Mouse (Mus musculus) small intestine, adult 2 months (tissue): ENCODE measurements around the gene Tead1. TPM values are rescaled to one million over a fixed set of nuclear protein-coding genes. Genes with fewer than 3 reads are reported as not detected.

Source experiments
- H3K27ac ChIP-seq: fragments of 200-500 bp; 2 replicates; pipeline ENCODE4 v1.5.1; 2012; ENCODE audit warnings: low read depth, low read length, control low read depth, inconsistent platforms; ENCODE audit not compliant: insufficient read depth
- H3K27me3 ChIP-seq: fragments of 200-500 bp; 2 replicates; pipeline ENCODE4 v1.6.1; 2012; ENCODE audit warnings: mild to moderate bottlenecking, moderate library complexity, low read length, inconsistent platforms; ENCODE audit not compliant: control insufficient read depth, insufficient read depth
- H3K36me3 ChIP-seq: fragments of 200-500 bp; 2 replicates; pipeline ENCODE4 v1.6.1; 2012; ENCODE audit warnings: mild to moderate bottlenecking, low read length, control low read depth, inconsistent platforms; ENCODE audit not compliant: control insufficient read depth, insufficient read depth
- H3K4me1 ChIP-seq: fragments of 200-500 bp; 2 replicates; pipeline ENCODE4 v1.6.1; 2012; ENCODE audit warnings: low read length, inconsistent platforms, mixed read lengths; ENCODE audit not compliant: control insufficient read depth, insufficient read depth, insufficient read length
- H3K4me3 ChIP-seq: fragments of 200-500 bp; 2 replicates; pipeline ENCODE4 v1.5.1; 2012; ENCODE audit warnings: low read depth, mild to moderate bottlenecking, control low read depth, inconsistent platforms, low read length, moderate library complexity
- CTCF ChIP-seq: fragments of 200-500 bp; IDR thresholded peaks from 2 replicates; pipeline ENCODE4 v1.5.1; 2012; ENCODE audit warnings: low read depth, mild to moderate bottlenecking, control low read depth, inconsistent platforms, low read length, moderate library complexity, mixed read lengths; ENCODE audit not compliant: insufficient replicate concordance, insufficient read length; ENCODE audit errors: extremely low read depth
- POLR2A ChIP-seq: fragments of 200-500 bp; IDR thresholded peaks from 2 replicates; pipeline ENCODE4 v1.6.1; 2012; ENCODE audit warnings: low read depth, mild to moderate bottlenecking, control low read depth, inconsistent platforms, low read length, moderate library complexity
- WGBS: fragments of 180-500 bp; shearing (Covaris S2); methylation state at CpG from one replicate; pipeline ENCODE4 v1.1.7; 2018; 5-methylcytosine and 5-hydroxymethylcytosine counted together
- polyA plus RNA-seq: library from polyadenylated mRNA; depleted of rRNA; stranded (reverse); fragments of >200 nt; gene quantifications from 2 replicates; pipeline ENCODE4 v1.2.3, GENCODE M21; 2012

The Tead1 gene
- polyA plus RNA-seq, 1 experiment = 3.7 TPM

GRCm38 (mm10) chr7:112953777-112954291, 274.7 kb downstream of the Tead1 start, which contains the start of gene Rassf10:
Gene Rassf10, plus strand, starts transcription at chr7:112953962.
- WGBS = 1% methylated on average over 41 of the region's 41 CpGs
- Histone ChIP-seq H3K27ac (no peak within 1 kb of the TSS), H3K27me3 (peaks cover 13% of the 10 kb centered on the region; the same call in 1 of the 2 replicates), H3K36me3 (no peaks in the 10 kb centered on the region), H3K4me3 (peak within 1 kb of the TSS; percentile 59), H3K4me1 (peaks cover 14% of the 10 kb centered on the region)
- no peak for TF ChIP-seq CTCF
- no peak for TF ChIP-seq POLR2A

- Histone ChIP-seq H3K27ac (no peak overlapping the region), H3K27me3 (peaks cover 13% of the 10 kb centered on the region; the same call in 1 of the 2 replicates), H3K4me1 (peaks cover 14% of the 10 kb centered on the region), H3K36me3 (no peaks in the 10 kb centered on the region), H3K4me3 (peak overlapping the region; percentile 59)
- no peak for TF ChIP-seq POLR2A
- 1% methylated on average over 82 of the region's 82 CpGs for WGBS
Observed at GRCm38 (mm10) chr7:112954351-112955102, 275.4 kb downstream of the Tead1 start.

GRCm38 (mm10) chr7:112955103-112955827, 276.1 kb downstream of the Tead1 start:
- WGBS = 4% methylated on average over 40 of the region's 40 CpGs
- Histone ChIP-seq H3K4me3 (peak overlapping the region; percentile 59), H3K27ac (no peak overlapping the region), H3K4me1 (peaks cover 14% of the 10 kb centered on the region), H3K27me3 (peaks cover 13% of the 10 kb centered on the region; the same call in 1 of the 2 replicates), H3K36me3 (no peaks in the 10 kb centered on the region)
- TF ChIP-seq CTCF (no peak), POLR2A (no peak)

- Histone ChIP-seq H3K27me3 (peaks cover 13% of the 10 kb centered on the region; the same call in 1 of the 2 replicates), H3K4me3 (no peak overlapping the region), H3K27ac (no peak overlapping the region), H3K36me3 (no peaks in the 10 kb centered on the region), H3K4me1 (peaks cover 14% of the 10 kb centered on the region)
- no peak for TF ChIP-seq POLR2A
- no peak for TF ChIP-seq CTCF
- 18% methylated on average over 3 of the region's 3 CpGs for WGBS
Observed at GRCm38 (mm10) chr7:112955955-112956354, 276.8 kb downstream of the Tead1 start.
